Mouse (Mus musculus): ENCODE measurements around the gene Apobec2. TPM values are rescaled to one million over a fixed set of nuclear protein-coding genes. Genes with fewer than 3 reads are reported as not detected.
"Not testable (repeated sequence)": the region's sequence is repeated elsewhere in the genome, so short reads cannot be mapped to it uniquely, and the experiment has no call there.

The Apobec2 gene
- polyA plus RNA-seq (2012; rRNA removed): 0.33 and 0.92 TPM in 2 replicates

DNA sequence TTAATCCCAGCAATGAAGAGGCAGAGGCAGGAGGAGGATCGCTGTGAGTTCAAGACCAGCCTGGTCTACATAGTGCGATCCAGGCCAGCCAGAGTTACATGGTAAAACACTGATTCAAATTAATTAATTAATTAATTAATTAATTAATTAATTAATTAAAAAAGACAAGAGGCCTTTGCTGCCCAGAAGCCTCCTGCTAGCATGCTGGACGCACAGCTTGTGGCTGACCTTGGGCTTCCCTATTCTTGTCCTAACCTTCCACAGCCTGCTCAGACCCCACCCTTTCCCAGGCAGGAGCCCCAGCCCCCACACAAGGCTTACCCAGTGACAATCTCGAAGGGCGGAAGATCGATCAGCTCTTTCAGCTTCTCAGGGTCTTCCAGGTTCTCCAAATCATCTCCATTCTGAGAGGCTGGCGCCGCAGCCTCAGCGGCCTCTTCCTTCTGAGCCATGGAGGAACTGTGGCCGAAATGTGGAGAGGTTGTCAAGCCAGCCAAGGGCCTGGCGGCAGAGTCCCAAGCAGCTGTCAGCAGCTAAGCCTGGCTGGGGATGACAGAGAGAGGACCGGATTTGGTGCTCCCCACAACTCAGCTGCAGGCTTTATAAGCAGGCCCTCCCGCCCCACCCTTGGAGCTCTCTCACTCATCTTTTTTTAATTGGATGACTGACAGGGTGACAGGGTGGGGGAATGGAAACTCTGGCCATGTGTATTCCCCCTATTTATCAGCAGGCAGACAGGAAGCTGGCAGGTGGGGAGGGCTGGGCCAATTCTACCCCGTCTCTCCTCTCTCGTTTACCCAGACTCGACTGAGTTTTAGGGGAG lies at the start of gene Apobec2:
Gene Apobec2 (minus strand): TSS at position 773 of the 823 bp plus-strand sequence.
- DNase-seq (ENCODE audit: low read depth): no peak

GRCm38 (mm10) chr17:48479952-48480351 lies 47.2 kb upstream of the Apobec2 start:
- DNase-seq (ENCODE audit: low read depth): no peak

- no peak for DNase-seq (ENCODE audit: low read depth)
Measured at GRCm38 (mm10) chr17:48475444-48475843, 42.7 kb upstream of the Apobec2 start.

DNA sequence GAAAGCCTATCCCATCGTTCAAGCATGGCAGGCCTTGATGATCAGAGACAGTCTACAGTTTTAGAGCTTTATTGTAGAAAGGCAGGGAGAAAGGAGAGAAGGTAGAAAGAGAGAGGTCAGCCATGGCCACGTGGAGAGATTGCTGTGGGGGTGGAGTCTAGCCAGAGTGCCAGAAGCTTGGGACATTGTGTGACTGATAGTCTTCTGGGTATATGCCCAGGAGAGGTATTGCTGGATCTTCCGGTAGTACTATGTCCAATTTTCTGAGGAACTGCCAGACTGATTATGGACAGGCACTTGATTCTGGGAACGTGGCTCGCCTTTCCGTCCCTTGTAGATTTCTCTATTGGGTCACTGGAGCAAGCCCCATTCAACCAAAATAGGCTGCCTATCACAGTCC lies 41.6 kb upstream of the Apobec2 start:
- DNase-seq (ENCODE audit: low read depth): not testable (repeated sequence)

DNA sequence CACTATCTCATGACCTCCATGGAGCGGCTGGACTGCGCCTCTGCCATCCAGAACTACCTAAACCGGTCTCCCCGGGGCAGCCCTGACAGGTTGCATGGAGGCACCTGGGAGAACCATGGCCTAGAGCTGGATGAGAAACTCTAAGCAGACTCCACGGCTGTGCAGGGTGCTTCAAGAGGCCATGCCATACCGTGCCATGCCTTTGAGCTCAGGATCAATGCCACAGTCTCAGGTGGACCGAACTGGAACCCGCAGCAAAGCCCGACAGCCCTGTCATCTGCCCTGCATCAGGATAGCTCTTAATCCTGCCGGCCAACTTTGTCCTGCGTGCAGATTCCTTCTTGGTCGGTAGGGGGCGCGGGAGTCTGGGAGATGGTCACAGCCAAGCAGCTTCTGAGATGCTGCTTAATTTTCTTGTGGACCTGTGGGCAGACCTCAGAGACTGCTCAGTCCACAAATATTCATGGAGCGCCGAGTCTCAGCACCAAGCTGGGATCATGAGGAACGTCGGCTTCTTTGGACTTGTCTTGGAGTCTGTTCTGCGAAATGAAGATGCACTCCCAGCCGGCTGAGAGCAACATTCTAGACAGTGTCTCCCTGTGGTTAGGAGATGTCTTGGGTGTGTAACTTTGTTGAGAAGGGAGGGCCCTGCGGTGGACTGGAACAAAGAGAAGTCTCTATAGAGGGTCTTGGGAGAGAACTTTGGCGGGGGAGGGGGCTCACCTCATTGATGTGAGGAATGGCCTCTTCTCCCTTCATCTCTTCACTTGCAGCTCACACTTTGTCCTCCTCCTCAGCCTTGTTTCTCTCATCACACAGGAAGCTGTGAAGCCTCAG lies 34.9 kb upstream of the Apobec2 start:
- no peak for DNase-seq (ENCODE audit: low read depth)

DNA sequence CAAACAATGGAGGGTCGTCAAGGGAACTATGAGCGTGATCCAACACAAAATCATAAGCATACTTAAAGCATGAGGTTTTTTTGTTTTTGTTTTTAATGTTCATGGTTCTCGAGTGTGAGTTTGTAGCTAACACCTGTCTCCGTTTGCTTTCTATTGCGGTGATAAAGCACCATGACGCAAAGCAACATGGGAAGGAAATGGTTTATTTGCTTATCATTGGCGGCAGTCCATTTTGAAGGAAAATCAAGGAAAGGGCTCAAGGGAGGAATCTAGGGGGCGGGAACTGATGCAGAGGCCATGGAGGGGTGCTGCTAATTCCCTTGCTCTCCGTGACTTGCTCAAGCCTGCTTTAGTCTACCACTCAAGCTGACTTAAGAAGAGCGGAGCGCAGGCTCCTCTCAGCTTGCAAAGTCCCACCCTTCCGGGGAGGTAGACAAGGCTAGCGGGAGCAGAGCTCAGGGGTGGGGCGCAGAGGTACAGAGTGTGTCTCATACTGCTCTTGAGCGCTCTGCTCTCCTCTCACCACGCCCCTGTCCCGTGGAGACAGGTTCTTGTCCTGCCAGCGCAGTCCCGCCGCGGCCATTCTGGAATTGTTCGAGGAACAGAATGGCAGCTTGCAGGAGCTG lies 34.2 kb upstream of the Apobec2 start:
- no peak for DNase-seq (ENCODE audit: low read depth)

GRCm38 (mm10) chr17:48463391-48463790 lies 30.7 kb upstream of the Apobec2 start:
- no peak for DNase-seq (ENCODE audit: low read depth)

DNA sequence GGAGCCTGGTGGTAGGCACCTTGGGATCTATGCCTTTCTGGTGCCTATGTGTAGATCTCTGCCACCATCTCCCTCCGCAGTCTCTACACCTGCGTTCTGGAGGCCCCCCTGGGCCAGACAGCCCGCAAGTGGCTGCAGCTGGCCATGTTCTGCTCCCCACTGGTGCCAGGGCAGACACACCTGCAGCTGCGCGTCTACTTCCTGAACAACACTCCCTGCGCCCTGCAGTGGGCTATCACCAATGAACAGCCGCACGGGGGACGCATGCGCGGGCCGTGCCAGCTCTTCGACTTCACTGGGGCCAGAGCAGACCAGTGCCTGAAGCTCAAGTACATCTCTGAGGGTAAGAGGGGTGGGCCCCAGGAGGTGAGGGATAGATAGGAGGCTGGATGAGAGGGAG lies 29.4 kb upstream of the Apobec2 start:
- no peak for DNase-seq (ENCODE audit: low read depth)

DNA sequence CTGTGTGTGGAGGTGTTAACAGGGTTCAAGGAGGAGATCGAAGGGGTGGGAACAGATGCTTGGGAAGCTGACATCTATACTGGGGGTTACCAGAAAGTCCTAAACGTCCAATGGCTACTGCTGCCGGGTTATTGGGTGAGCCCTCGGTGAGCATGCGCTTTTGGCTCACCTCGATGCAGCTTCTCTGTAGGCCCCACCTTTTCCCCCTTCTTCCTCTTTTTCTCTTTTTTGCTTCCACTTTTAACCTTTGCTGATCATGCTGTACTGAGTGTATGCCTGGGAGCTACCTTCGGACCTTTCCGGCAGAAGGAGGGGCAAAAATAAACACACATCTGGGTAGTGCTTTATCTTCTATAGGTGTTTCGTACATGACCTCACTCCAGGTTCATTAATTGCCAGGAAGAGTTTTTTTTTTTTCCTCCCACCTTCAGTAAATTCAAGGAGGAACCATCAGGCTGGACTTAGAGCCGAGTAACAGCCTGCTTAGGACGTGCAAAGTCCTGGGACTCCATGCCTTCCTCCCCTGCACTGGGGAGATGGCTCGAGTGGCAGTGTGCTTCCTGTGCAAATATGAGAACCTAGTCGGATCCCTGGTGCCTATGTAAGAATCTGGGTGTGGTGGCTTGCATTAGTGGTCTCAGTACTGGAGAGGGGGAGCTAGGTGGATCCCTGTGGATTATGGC lies 25.4 kb upstream of the Apobec2 start:
- DNase-seq (ENCODE audit: low read depth): no peak

DNA sequence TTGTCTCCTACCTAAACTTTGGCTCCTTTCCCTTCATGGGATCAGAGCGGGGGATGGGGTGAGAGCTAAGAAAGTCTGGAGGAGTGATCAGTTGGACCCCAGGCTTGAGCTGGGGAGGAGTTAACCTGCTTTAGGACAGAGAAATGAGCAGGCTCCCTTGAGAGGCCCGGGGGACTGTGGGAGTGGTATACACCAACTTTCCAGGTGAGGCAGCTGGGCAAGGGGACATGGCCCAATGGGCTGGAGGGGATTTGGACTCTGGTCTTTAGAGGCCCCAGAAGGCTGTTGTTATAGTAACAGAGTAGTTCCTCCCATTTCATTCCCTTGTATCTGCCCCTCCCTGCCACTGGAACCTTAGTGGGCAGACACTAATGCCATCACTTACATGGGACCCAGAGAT lies 23.2 kb upstream of the Apobec2 start:
- DNase-seq (ENCODE audit: low read depth): no peak

DNA sequence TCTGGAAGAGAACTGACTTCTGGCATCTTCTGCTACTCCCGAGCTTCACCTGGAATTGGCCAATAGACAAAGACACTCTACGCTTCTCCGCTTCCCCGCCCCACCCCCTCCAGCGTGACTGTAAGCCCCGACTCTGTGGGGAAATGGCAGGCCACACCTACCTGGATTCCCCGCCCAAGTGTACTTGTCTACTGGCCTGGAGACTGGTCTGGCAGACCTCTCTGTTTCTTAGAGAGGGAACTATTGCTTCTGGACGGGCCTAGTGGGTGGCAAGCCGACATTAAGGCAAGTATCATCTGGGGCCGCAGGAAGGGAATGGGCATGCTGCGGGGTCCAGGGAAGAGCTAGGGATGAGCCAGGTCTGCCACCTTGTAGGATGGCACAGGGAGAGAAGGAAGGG lies 22.0 kb upstream of the Apobec2 start, which contains the start of gene Unc5cl:
Gene Unc5cl (plus strand): TSS at position 214 of the 400 bp plus-strand sequence.
- DNase-seq (ENCODE audit: low read depth): no peak

DNA sequence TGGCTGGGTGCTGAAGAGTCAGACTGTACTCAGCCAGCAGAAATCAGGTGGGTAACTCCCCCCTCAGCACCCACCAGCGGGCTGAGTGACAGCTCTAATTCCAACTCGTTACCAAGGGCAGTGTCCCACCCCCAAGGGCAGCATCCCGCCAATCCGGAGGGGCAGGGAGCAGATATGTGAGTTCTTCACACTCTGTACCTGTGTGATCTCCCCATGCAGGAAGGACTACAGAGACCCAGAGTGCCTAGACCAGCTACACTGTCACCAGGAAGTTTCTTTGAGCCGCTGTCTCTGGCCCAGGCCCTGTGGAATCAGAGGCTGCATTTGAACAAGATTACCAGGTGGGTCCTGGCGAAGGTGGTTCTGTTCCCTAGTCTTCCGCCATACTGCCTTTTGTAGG lies 21.5 kb upstream of the Apobec2 start:
- DNase-seq (ENCODE audit: low read depth): no peak

- no peak for DNase-seq (ENCODE audit: low read depth)
Measured at GRCm38 (mm10) chr17:48453489-48453888, 20.8 kb upstream of the Apobec2 start.

DNA sequence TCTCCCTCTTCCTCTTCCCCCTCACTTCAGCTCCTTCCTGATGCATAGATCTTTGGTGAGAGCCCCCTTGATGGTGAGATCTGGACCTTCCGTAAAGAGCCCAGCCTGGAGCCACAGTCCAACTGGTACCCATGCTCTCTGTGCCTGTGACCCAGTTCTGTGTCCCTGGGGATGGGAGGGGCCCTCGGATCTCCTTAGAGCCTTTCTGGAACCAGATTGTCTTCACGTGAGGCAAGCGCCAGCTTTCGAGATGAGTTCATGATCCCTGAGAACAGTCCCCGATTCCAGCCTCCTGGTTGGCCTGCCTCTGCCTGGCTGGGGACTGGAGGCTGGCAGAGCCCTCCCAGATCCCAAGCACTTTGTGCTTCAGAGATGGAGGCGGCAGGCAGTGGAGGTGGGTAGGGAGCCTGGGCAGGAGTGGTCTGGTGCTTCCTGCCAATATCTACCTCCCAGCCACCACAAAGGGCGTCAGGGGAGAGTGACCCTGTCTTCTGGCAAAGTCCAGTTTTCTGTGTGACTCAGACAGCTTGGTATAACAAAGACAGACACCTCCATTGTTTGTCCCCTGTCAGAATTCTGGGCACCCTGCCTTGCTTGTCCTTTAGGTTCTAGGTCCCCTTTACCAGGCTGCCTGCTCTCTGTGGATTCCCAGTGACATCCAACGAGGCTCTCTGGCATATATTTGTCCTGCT lies 19.2 kb upstream of the Apobec2 start:
- DNase-seq (ENCODE audit: low read depth): no peak

DNA sequence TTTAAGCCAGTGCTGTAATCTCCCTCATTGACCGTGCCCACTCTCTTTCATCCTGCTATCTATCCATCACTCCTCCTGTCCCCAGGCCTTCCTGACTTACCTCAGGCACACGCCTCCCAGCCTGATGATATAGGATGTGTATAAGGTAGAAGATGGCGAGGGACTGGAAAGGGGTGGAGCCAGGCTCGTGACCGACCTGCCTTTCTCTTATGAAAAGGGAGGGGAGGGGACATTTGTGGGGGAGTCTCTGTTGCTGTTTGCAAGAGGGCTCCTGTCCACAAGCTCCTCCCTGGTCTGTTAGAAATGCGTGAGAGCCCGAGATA lies 18.6 kb upstream of the Apobec2 start, which contains the start of gene Tspo2:
Gene Tspo2 (minus strand): TSS at position 170 of the 323 bp plus-strand sequence.
- DNase-seq (ENCODE audit: low read depth): no peak

DNA sequence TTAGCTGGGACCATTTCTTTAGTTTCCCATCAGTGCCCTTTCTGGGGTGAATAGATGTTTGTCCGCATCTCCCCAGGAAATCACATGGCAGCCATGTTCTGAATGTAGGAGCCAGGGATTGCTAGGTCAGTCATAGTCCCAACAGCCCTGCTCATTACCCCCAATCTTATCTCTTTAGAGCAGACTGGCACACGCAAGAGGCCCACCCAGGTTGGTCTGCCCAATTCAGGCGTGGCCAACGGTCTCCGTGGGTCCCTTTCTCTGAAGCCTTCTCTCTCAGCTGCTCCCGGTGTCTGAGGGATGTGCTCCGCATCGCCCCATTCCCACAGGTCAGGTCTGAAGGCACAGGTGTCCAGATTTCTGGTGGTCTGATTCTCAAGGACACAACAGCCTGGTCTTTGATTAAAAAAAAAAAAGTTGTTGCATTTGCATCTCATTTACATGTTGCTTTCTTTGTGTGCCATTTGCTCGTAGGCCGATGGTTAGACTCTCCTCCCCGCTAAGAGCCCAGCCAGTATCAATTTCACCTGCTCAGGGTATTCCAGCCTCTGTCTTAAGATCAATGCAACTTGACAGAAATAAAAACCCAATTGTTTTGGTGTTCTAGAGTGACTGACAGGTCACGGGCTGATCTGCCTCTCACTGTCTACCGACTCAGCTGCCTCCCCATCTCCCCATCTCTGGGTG lies 18.1 kb upstream of the Apobec2 start:
- no peak for DNase-seq (ENCODE audit: low read depth)

DNA sequence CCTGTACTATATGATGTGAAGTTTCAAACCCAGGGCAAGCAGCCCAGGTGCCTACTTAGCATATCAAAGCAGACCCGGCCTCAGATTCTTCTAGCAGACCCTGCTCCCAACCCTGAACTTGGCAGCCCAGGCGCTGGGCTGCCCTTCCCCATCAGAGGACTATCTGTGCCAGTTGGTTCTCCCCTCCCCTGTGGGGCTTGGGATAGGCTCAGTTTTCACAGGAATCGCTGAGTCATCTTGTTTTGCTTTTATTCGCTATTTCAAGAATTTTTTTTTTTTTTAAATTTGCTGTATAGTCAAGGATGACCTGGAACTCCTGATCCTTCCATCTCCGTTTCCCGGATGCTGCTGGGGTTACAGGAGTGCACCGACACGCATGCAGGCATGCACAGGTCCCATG lies 14.9 kb upstream of the Apobec2 start:
- no peak for DNase-seq (ENCODE audit: low read depth)

DNA sequence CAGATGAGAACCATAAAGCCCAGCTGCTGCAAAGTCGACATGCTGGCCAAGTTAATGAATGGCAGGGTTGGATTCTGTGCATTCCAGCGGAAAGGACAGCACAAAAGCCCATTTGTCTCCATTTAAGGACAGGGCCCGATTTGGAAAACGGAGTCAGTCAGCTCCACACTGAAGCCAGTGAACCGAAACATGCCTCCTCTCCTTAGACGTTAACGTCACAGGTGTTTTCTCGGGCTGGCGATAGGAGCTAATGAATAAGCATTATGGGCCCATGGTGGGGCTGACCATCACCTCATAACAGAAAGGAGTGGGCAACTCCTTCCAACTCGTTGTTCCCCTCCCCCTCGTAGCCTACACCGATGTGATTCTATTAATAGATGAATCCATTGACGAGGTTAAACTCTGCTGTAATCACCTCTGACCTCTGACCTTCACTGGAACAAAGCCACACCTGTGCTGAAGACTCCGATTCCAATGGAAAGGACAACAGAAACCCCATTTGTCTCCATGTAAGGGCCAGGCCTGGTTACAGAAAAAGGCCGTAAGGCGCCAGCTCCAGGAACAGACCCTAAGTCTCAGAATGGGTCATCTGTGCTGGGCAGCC lies 10.9 kb upstream of the Apobec2 start:
- no peak for DNase-seq (ENCODE audit: low read depth)

- DNase-seq (ENCODE audit: low read depth): no peak
Measured at GRCm38 (mm10) chr17:48442745-48443457, 10.2 kb upstream of the Apobec2 start.
